ENCODE assay signal across 8 mouse cellular contexts in the genomic region with DNA sequence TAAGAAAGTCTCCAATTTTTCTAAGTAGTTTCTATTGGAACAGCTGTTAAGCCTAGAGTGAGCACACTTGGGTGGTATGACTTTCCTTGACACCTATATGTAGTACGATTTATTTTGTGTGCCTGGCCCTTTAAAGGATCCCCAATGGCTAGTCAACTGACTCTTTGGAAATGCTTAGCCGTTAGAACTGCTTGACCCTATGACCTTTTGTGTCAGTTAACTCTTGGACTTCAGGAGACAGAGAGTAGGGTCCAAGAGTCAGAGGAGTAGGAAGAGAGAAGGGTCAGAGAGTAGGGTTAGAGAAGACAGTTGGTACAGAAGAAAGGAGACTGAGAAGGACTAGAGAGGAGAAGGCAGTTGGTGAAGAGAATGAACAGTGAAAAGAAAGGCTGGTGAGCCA. TPM values are rescaled to one million over a fixed set of nuclear protein-coding genes. Genes with fewer than 3 reads are reported as not detected.
DNase-seq lines count a peak whose midpoint lies in the region; ATAC-seq and TF ChIP-seq lines count a peak whose summit lies in the region.

A gene (plus strand): TSS at position 292 of the 400 bp plus-strand sequence.

- no peaks in the 10 kb centered on the region for H3K36me3 ChIP-seq in hindbrain, embryonic 15.5 days
- H3K36me3 ChIP-seq in liver, embryonic 12.5 days, result peaks cover 22% of the 10 kb centered on the region; the same call in 1 of the 2 replicates
- no peaks in the 10 kb centered on the region for H3K36me3 ChIP-seq in stomach, postnatal 0 days (ENCODE audit: control insufficient read depth, insufficient read depth, low read length)

- no peak for DNase-seq in frontal cortex, adult 2 months (ENCODE audit: extremely low spot score in 1 of 2, low spot score in 1 of 2)
- DNase-seq in frontal cortex, postnatal 36 days (ENCODE audit: low spot score in 2 of 2), result no peak
- DNase-seq in adrenal gland, postnatal 14 days, result no peak
- no peak for DNase-seq in gastrocnemius, adult 8-10 months (ENCODE audit: low spot score in 2 of 2)
- no peak for DNase-seq in stomach, postnatal 0 days (ENCODE audit: low spot score)
- DNase-seq in thymus, postnatal 4 days, result no peak

- no peak for ATAC-seq in hindbrain, embryonic 15.5 days (ENCODE audit: low FRiP score, low read depth)
- ATAC-seq in liver, embryonic 12.5 days, result no peak
- ATAC-seq in stomach, postnatal 0 days (ENCODE audit: low FRiP score, low TSS enrichment), result no peak

- no peaks in the 10 kb centered on the region for H3K27me3 ChIP-seq in hindbrain, embryonic 15.5 days
- no peaks in the 10 kb centered on the region for H3K27me3 ChIP-seq in liver, embryonic 12.5 days (replicated peaks)
- no peaks in the 10 kb centered on the region for H3K27me3 ChIP-seq in stomach, postnatal 0 days (ENCODE audit: control insufficient read depth, insufficient read depth, low read length)

- peaks cover 26% of the 10 kb centered on the region for H3K4me1 ChIP-seq in hindbrain, embryonic 15.5 days (replicated peaks)
- H3K4me1 ChIP-seq in liver, embryonic 12.5 days, result peaks cover 31% of the 10 kb centered on the region
- H3K4me1 ChIP-seq in stomach, postnatal 0 days (replicated peaks; ENCODE audit: control insufficient read depth, insufficient read depth), result 0 out of 2 replicates have a peak, but pooled peaks cover 3% of the 10 kb centered on the region

- H3K9me3 ChIP-seq in hindbrain, embryonic 15.5 days, result no peaks in the 10 kb centered on the region
- H3K9me3 ChIP-seq in liver, embryonic 12.5 days (replicated peaks), result no peaks in the 10 kb centered on the region
- no peaks in the 10 kb centered on the region for H3K9me3 ChIP-seq in stomach, postnatal 0 days (ENCODE audit: control insufficient read depth, low read length)

- no peak within 1 kb of the TSS for H3K27ac ChIP-seq in hindbrain, embryonic 15.5 days (replicated peaks)
- peak within 1 kb of the TSS; percentile 96 for H3K27ac ChIP-seq in liver, embryonic 12.5 days
- H3K27ac ChIP-seq in stomach, postnatal 0 days (replicated peaks), result no peak within 1 kb of the TSS

- 45% methylated on average over 2 of the region's 2 CpGs for WGBS in hindbrain, embryonic 15.5 days
- 61% methylated on average over 2 of the region's 2 CpGs for WGBS in liver, embryonic 12.5 days (ENCODE audit: insufficient replicate concordance)
- WGBS in stomach, postnatal 0 days, result 45% methylated on average over 2 of the region's 2 CpGs

- no peak for TF ChIP-seq EP300 in stomach, postnatal 0 days (optimal IDR thresholded peaks at IDR 0.05)

- peak within 1 kb of the TSS; percentile 92; the same call in 1 of the 2 replicates for H3K4me3 ChIP-seq in hindbrain, embryonic 15.5 days
- H3K4me3 ChIP-seq in liver, embryonic 12.5 days, result peak within 1 kb of the TSS; percentile 95
- no peak within 1 kb of the TSS for H3K4me3 ChIP-seq in stomach, postnatal 0 days (ENCODE audit: low read depth, low read length)

- H3K4me2 ChIP-seq in hindbrain, embryonic 15.5 days, result peak within 1 kb of the TSS; percentile 95
- H3K4me2 ChIP-seq in liver, embryonic 12.5 days, result peak within 1 kb of the TSS; percentile 79
- peak within 1 kb of the TSS; percentile 85 for H3K4me2 ChIP-seq in stomach, postnatal 0 days (replicated peaks; ENCODE audit: low read depth)

- TF ChIP-seq CTCF in stomach, postnatal 0 days (IDR thresholded peaks at IDR 0.05; ENCODE audit: low read depth), result no peak

- H3K9ac ChIP-seq in hindbrain, embryonic 15.5 days, result no peak within 1 kb of the TSS
- H3K9ac ChIP-seq in liver, embryonic 12.5 days, result peak within 1 kb of the TSS; percentile 99
- H3K9ac ChIP-seq in stomach, postnatal 0 days (ENCODE audit: low read length), result no peak within 1 kb of the TSS

RNA-seq across cellular contexts. Expression of the gene that starts here (rescaled TPM):
- polyA plus RNA-seq in frontal cortex, adult 2 months (2012; rRNA removed), result 43.1 and 43.4 TPM in 2 replicates
- 43.5 and 52.3 TPM in 2 replicates for total RNA-seq in adrenal gland, postnatal 14 days (2021)
- total RNA-seq in gastrocnemius, adult 8-10 months (2022), result 10 to 100 TPM; 37.2 to 49.4 (median 40.8) TPM
- 18.9 and 19.5 TPM in 2 replicates for polyA plus RNA-seq in hindbrain, embryonic 15.5 days (2015; fragmentation: Nextera tagmentation; extraction: Ambion mirVana)
- polyA plus RNA-seq in liver, embryonic 12.5 days (2016; fragmentation: Nextera tagmentation; extraction: Ambion mirVana), result 15.9 and 16.0 TPM in 2 replicates
- 7.4 and 8.4 TPM in 2 replicates for polyA plus RNA-seq in stomach, postnatal 0 days (2015; fragmentation: Nextera tagmentation; extraction: Ambion mirVana)
